In the genomic region with DNA sequence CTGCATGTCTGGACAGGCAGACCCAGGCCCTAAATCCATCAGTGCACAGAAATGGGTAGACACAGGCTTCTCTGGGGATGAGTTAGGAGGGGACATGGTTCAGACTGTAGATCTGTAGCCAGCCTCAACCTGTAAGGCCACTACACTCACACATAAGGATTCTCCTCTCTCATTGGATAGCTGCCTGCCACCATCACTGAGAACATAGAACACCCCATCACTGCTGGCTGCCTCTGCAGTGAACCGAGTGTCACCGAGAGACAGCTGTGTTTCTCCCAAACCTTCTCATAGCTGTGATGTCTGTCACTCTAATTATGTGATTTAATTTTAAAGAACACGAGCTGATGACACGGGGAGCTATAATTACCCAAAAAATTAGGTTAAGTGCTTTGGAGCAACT, we compare ENCODE assay signal across 9 mouse cellular contexts. TPM values are rescaled to one million over a fixed set of nuclear protein-coding genes. Genes with fewer than 3 reads are reported as not detected.
DNase-seq lines count a peak whose midpoint lies in the region; ATAC-seq and TF ChIP-seq lines count a peak whose summit lies in the region.
"Had no signal": no experiment of that assay in that cellular context is flagged by ENCODE, and none has a peak within 500 bp of the region (broad histone marks: within the 10 kb centered on the region; RNA-seq: fewer than 3 reads in every experiment).

No protein-coding gene starts in this region.

- H3K4me1 ChIP-seq in heart, embryonic 15.5 days (replicated peaks) = peaks cover 45% of the 10 kb centered on the region
- peaks cover 57% of the 10 kb centered on the region for H3K4me1 ChIP-seq in liver, embryonic 12.5 days
- peaks cover 36% of the 10 kb centered on the region for H3K4me1 ChIP-seq in liver, postnatal 0 days (ENCODE audit: insufficient read depth)
- H3K4me1 ChIP-seq in CH12.LX (ENCODE audit: control insufficient read depth in 1 of 2, insufficient read depth in 2 of 2) = peaks cover 26 to 32% of the 10 kb centered on the region in 2 experiments
- peaks cover 3% of the 10 kb centered on the region; the same call in 1 of the 2 replicates for H3K4me1 ChIP-seq in embryonic facial prominence, embryonic 11.5 days (ENCODE audit: control insufficient read depth, insufficient read depth, low read length)

- no peak overlapping the region for H3K27ac ChIP-seq in heart, embryonic 15.5 days
- H3K27ac ChIP-seq in liver, embryonic 12.5 days = no peak overlapping the region
- no peak overlapping the region for H3K27ac ChIP-seq in liver, postnatal 0 days (ENCODE audit: low read depth)
- no peak overlapping the region for H3K27ac ChIP-seq in CH12.LX (ENCODE audit: insufficient read depth, low read depth)
- H3K27ac ChIP-seq in embryonic facial prominence, embryonic 11.5 days (replicated peaks; ENCODE audit: low read depth, low read length) = no peak overlapping the region

- no peaks in the 10 kb centered on the region for H3K79me2 ChIP-seq in CH12.LX (replicated peaks; ENCODE audit: control insufficient read depth, extremely low read depth, insufficient read depth, poor library complexity, severe bottlenecking)

- dilution Hi-C loops in CH12.LX (cut with MboI; ENCODE audit: extremely low pct_ligation_motif_present, extremely low pct_unique_long_range_greater_than_20kb, low sequenced_read_pairs) = no loop called here

- H3K4me2 ChIP-seq in heart, embryonic 15.5 days = peak overlapping the region; percentile 42
- peak overlapping the region; percentile 23; the same call in 1 of the 2 replicates for H3K4me2 ChIP-seq in liver, embryonic 12.5 days
- H3K4me2 ChIP-seq in liver, postnatal 0 days (ENCODE audit: low read depth, low read length) = no peak overlapping the region
- peak overlapping the region; percentile 52 for H3K4me2 ChIP-seq in CH12.LX (ENCODE audit: insufficient read depth, low read depth, poor library complexity, severe bottlenecking)
- H3K4me2 ChIP-seq in embryonic facial prominence, embryonic 11.5 days (ENCODE audit: low read depth, low read length) = 0 out of 2 replicates have a peak overlapping the region, but pooled peaks have one; percentile 10

- no peak for ATAC-seq in heart, embryonic 15.5 days (replicated peaks; ENCODE audit: insufficient number of reproducible peaks, insufficient read depth, low FRiP score, low read depth)
- ATAC-seq in liver, embryonic 12.5 days = no peak
- no peak for ATAC-seq in liver, postnatal 0 days
- no peak for ATAC-seq in embryonic facial prominence, embryonic 11.5 days (replicated peaks; ENCODE audit: insufficient number of reproducible peaks, low FRiP score, low TSS enrichment, low read depth)

- no peak for DNase-seq in heart, postnatal 4 days
- no peak for DNase-seq in liver, postnatal 0 days
- no peak for DNase-seq in CH12.LX (ENCODE audit: extremely low read depth)
- DNase-seq in embryonic facial prominence, embryonic 11.5 days (ENCODE audit: low spot score) = no peak
- no peak for DNase-seq in adrenal gland, adult 18-20 months (ENCODE audit: low spot score in 2 of 2)
- DNase-seq in urinary bladder, postnatal 4 days (ENCODE audit: low spot score in 2 of 2) = no peak

- TF ChIP-seq CTCF in liver, postnatal 0 days (IDR thresholded peaks at IDR 0.05; ENCODE audit: low read depth) = no peak
- TF ChIP-seq CTCF in CH12.LX (conservative IDR thresholded peaks at IDR 0.05 in 1 of 2, IDR thresholded peaks at IDR 0.05 in 1 of 2; ENCODE audit: low read depth in 2 of 2, low read length in 2 of 2) = no peak

- 0 out of 2 replicates have a peak, but pooled peaks cover 3% of the 10 kb centered on the region for H3K27me3 ChIP-seq in heart, embryonic 15.5 days
- peaks cover 49% of the 10 kb centered on the region for H3K27me3 ChIP-seq in liver, embryonic 12.5 days (replicated peaks)
- peaks cover 6% of the 10 kb centered on the region for H3K27me3 ChIP-seq in liver, postnatal 0 days (ENCODE audit: insufficient read depth, low read length)
- no peaks in the 10 kb centered on the region for H3K27me3 ChIP-seq in CH12.LX (replicated peaks)
- no peaks in the 10 kb centered on the region for H3K27me3 ChIP-seq in embryonic facial prominence, embryonic 11.5 days (ENCODE audit: control insufficient read depth, insufficient read depth, low read length)

- WGBS in heart, embryonic 15.5 days = 64% methylated on average over 4 of the region's 4 CpGs
- 66% methylated on average over 4 of the region's 4 CpGs for WGBS in liver, embryonic 12.5 days (ENCODE audit: insufficient replicate concordance)
- 71% methylated on average over 4 of the region's 4 CpGs for WGBS in liver, postnatal 0 days (ENCODE audit: insufficient replicate concordance)
- 57% methylated on average over 4 of the region's 4 CpGs for WGBS in embryonic facial prominence, embryonic 11.5 days

- in situ Hi-C loops in CH12.LX (cut with MboI; ENCODE audit: low pct_ligation_motif_present, low pct_unique_long_range_greater_than_20kb, low sequenced_read_pairs) = loop anchor here (10.0 to 25.0 kb wide), 2 partner anchors 203 to 626 kb away; no protein-coding TSS in a partner anchor

- TF ChIP-seq RAD21 in CH12.LX (IDR thresholded peaks at IDR 0.05; ENCODE audit: low read depth, low read length) = no peak

- 0 out of 2 replicates have a peak overlapping the region, but pooled peaks have one; percentile 14 for H3K4me3 ChIP-seq in heart, embryonic 15.5 days
- no peak overlapping the region for H3K4me3 ChIP-seq in liver, embryonic 12.5 days
- no peak overlapping the region for H3K4me3 ChIP-seq in liver, postnatal 0 days (ENCODE audit: low read depth, low read length)
- H3K4me3 ChIP-seq in CH12.LX (replicated peaks in 1 of 3; ENCODE audit: low read depth in 2 of 3, low read length in 2 of 3, poor library complexity in 1 of 3) = no peak overlapping the region
- H3K4me3 ChIP-seq in embryonic facial prominence, embryonic 11.5 days (ENCODE audit: low read depth, low read length) = no peak overlapping the region

- TF ChIP-seq EP300 in liver, postnatal 0 days (IDR thresholded peaks at IDR 0.05; ENCODE audit: low read depth) = no peak
- TF ChIP-seq EP300 in CH12.LX (IDR thresholded peaks at IDR 0.05; ENCODE audit: low read length) = no peak

- H3K9me3 ChIP-seq in heart, embryonic 15.5 days (replicated peaks) = no peaks in the 10 kb centered on the region
- H3K9me3 ChIP-seq in liver, embryonic 12.5 days (replicated peaks) = no peaks in the 10 kb centered on the region
- H3K9me3 ChIP-seq in liver, postnatal 0 days (ENCODE audit: low read length) = no peaks in the 10 kb centered on the region
- no peaks in the 10 kb centered on the region for H3K9me3 ChIP-seq in CH12.LX (replicated peaks; ENCODE audit: low read length)
- H3K9me3 ChIP-seq in embryonic facial prominence, embryonic 11.5 days (replicated peaks; ENCODE audit: control insufficient read depth, low read length) = no peaks in the 10 kb centered on the region
- H3K9me3 ChIP-seq: G1E had no signal

- TF ChIP-seq POLR2A in CH12.LX (IDR thresholded peaks at IDR 0.05; ENCODE audit: low read depth, low read length) = no peak

- no peaks in the 10 kb centered on the region for H3K36me3 ChIP-seq in heart, embryonic 15.5 days
- H3K36me3 ChIP-seq in liver, embryonic 12.5 days = no peaks in the 10 kb centered on the region
- H3K36me3 ChIP-seq in liver, postnatal 0 days (replicated peaks; ENCODE audit: insufficient read depth, low read length) = no peaks in the 10 kb centered on the region; the same call in 1 of the 2 replicates
- H3K36me3 ChIP-seq in CH12.LX (replicated peaks in 1 of 2; ENCODE audit: control insufficient read depth in 1 of 2, insufficient read depth in 1 of 2, low read length in 1 of 2) = no peaks in the 10 kb centered on the region
- H3K36me3 ChIP-seq in embryonic facial prominence, embryonic 11.5 days (replicated peaks; ENCODE audit: control insufficient read depth, insufficient read depth, low read depth, low read length) = no peaks in the 10 kb centered on the region
- H3K36me3 ChIP-seq: G1E had no signal

- H3K9ac ChIP-seq in heart, embryonic 15.5 days = no peak overlapping the region
- no peak overlapping the region for H3K9ac ChIP-seq in liver, embryonic 12.5 days
- no peak overlapping the region for H3K9ac ChIP-seq in liver, postnatal 0 days (replicated peaks)
- H3K9ac ChIP-seq in CH12.LX (ENCODE audit: insufficient read depth, low read depth) = no peak overlapping the region
- H3K9ac ChIP-seq in embryonic facial prominence, embryonic 11.5 days (replicated peaks; ENCODE audit: low read length) = no peak overlapping the region

TF ChIP-seq in CH12.LX, 34 proteins besides CTCF, POLR2A, EP300 and RAD21:
- no peak for TF ChIP-seq CHD2 (IDR thresholded peaks at IDR 0.05; ENCODE audit: low read length)
- TF ChIP-seq SIN3A (IDR thresholded peaks at IDR 0.05; ENCODE audit: low read length) = 0 out of 2 replicates have a peak, but pooled peaks have one; percentile 13
- TF ChIP-seq JUND (conservative IDR thresholded peaks at IDR 0.05; ENCODE audit: low read depth, low read length) = no peak
- TF ChIP-seq ZNF384 (IDR thresholded peaks at IDR 0.05; ENCODE audit: low read depth, low read length) = peak; percentile 68; the same call in 1 of the 2 replicates
- no peak for TF ChIP-seq IRF4 (IDR thresholded peaks at IDR 0.05; ENCODE audit: low read depth, low read length)
- TF ChIP-seq UBTF (IDR thresholded peaks at IDR 0.05; ENCODE audit: low read depth, low read length) = no peak
- TF ChIP-seq RCOR1 (conservative IDR thresholded peaks at IDR 0.05; ENCODE audit: low read depth, low read length) = no peak
- TF ChIP-seq ELF1 (IDR thresholded peaks at IDR 0.05; ENCODE audit: low read depth, low read length) = no peak
- 0 out of 2 replicates have a peak, but pooled peaks have one; percentile 34 for TF ChIP-seq MAZ (IDR thresholded peaks at IDR 0.05; ENCODE audit: low read depth, low read length)
- no peak for TF ChIP-seq HCFC1 (IDR thresholded peaks at IDR 0.05; ENCODE audit: low read depth, low read length)
- no peak for TF ChIP-seq PAX5 (IDR thresholded peaks at IDR 0.05; ENCODE audit: low read length)

RNA-seq across cellular contexts. Expression of a gene that starts 54.5 kb away (rescaled TPM):
- polyA plus RNA-seq in heart, embryonic 15.5 days (2015; fragmentation: Nextera tagmentation; extraction: Ambion mirVana) = 4.6 and 5.0 TPM in 2 replicates
- 1 to 10 TPM; 3.5 to 4.6 TPM for total RNA-seq in heart, postnatal 4 days (2021)
- 11.3 and 12.3 TPM in 2 replicates for polyA plus RNA-seq in liver, embryonic 12.5 days (2016; fragmentation: Nextera tagmentation; extraction: Ambion mirVana)
- polyA plus RNA-seq in liver, postnatal 0 days (2015; fragmentation: Nextera tagmentation; extraction: Ambion mirVana) = 3.5 and 5.0 TPM in 2 replicates
- total RNA-seq in CH12.LX (2012; rRNA removed) (0.38 TPM in 1 of 2 replicates, not detected in the other), CH12.LX (2014; rRNA removed) (0.24 TPM in 1 of 2 replicates, not detected in the other)
- 1.2 and 1.7 TPM in 2 replicates for polyA plus RNA-seq in CH12.LX (2012; ENCODE audit: insufficient read length, low read depth)
- polyA plus RNA-seq in embryonic facial prominence, embryonic 11.5 days (2014; fragmentation: Nextera tagmentation; extraction: Ambion mirVana) = 4.2 TPM in 2 replicates
- total RNA-seq in adrenal gland, adult 18-20 months (2021) = under 1 TPM in 1 of 2 experiments, not detected in 1; 0.30 TPM
- polyA plus RNA-seq: G1E had no signal
